Mouse (Mus musculus) kidney, adult 2 months (tissue): ENCODE measurements around the gene Thrap3.

Experiments
- CTCF ChIP-seq: fragments of 200-500 bp; conservative IDR thresholded peaks from 2 replicates; pipeline ENCODE4 v1.5.1; 2011; ENCODE audit warnings: low read depth, mild to moderate bottlenecking, control low read depth, low read length, moderate library complexity, mixed read lengths; ENCODE audit not compliant: insufficient read depth, insufficient read length
- POLR2A ChIP-seq: fragments of 200-500 bp; IDR thresholded peaks from one replicate; pipeline ENCODE4 v1.6.1; 2011; ENCODE audit warnings: low read depth, low read length, control low read depth

DNA sequence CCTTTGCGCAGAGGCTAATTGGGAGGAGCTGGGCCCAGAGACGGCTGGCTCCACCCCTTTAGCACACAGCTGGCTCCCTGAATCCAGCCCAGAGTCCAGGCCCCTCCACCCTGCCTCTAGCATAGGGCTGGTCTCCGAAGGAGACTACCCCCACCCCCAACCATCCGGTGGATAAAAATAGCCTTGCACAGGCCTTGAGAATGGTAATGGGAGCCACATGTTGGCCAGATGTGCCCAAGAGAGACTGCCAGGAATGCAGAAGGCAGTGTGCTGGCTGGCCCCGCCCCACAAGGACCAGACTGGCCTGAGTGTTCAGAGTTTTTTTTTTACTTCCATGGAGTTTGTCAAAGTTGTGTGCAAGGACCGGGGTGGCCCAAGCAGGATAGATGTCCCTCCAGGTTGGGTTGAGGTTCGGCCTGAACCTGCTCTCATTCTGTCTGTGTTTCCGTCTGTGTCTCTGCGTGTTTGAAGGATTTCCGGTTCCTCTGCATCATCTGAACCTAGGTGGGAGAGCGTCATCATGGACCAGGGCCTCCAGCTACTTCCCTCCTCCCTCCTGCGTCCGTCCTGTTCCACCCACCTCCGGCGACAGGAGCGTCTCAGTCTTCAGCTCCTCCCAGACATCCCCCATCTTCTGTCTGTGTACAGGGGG is 52.1 kb downstream of the Thrap3 start:
- TF ChIP-seq POLR2A = peak; percentile 12
- no peak for TF ChIP-seq CTCF
